Mouse (Mus musculus) midbrain, embryonic 16.5 days (tissue): Measurements from ENCODE around the gene Zfp804a. TPM values are rescaled to one million over a fixed set of nuclear protein-coding genes. Genes with fewer than 3 reads are reported as not detected.

Source experiments
- ATAC-seq: fragments of 200-750 bp; cut with Nextera tagmentation; 2 replicates; pipeline ENCODE4 v1.8.0; 2017; ENCODE audit warnings: moderate TSS enrichment
- H3K27ac ChIP-seq: fragments of 300-500 bp; sonication (generic); 2 replicates; pipeline ENCODE4 v1.5.1; 2014; ENCODE audit warnings: mild to moderate bottlenecking, low read length, mixed read lengths
- H3K27me3 ChIP-seq: fragments of 300-500 bp; sonication (generic); 2 replicates; pipeline ENCODE4 v1.6.1; 2014; ENCODE audit warnings: low read depth, low read length, mixed read lengths; ENCODE audit not compliant: control insufficient read depth, insufficient read depth
- H3K36me3 ChIP-seq: fragments of 300-500 bp; sonication (generic); 2 replicates; pipeline ENCODE4 v1.6.1; 2014; ENCODE audit warnings: mild to moderate bottlenecking, low read length, moderate library complexity, mixed read lengths; ENCODE audit not compliant: control insufficient read depth, insufficient read depth
- H3K4me1 ChIP-seq: fragments of 300-500 bp; sonication (generic); 2 replicates; pipeline ENCODE4 v1.6.1; 2014; ENCODE audit warnings: mild to moderate bottlenecking, low read length, mixed read lengths; ENCODE audit not compliant: control insufficient read depth, insufficient read depth
- H3K4me2 ChIP-seq: fragments of 300-500 bp; sonication (generic); 2 replicates; pipeline ENCODE4 v1.6.1; 2014; ENCODE audit warnings: mild to moderate bottlenecking, low read length, mixed read lengths
- H3K4me3 ChIP-seq: fragments of 300-500 bp; sonication (generic); 2 replicates; pipeline ENCODE4 v1.5.1; 2014; ENCODE audit warnings: low read depth, mild to moderate bottlenecking, low read length, moderate library complexity, mixed read lengths
- H3K9ac ChIP-seq: fragments of 300-500 bp; sonication (generic); 2 replicates; pipeline ENCODE4 v1.6.1; 2014; ENCODE audit warnings: low read depth, low read length, mixed read lengths
- H3K9me3 ChIP-seq: fragments of 300-500 bp; sonication (generic); replicated peaks from 2 replicates; pipeline ENCODE4 v1.6.1; 2014; ENCODE audit warnings: mild to moderate bottlenecking, low read length, mixed read lengths; ENCODE audit not compliant: control insufficient read depth, poor library complexity, severe bottlenecking
- WGBS: fragments of 180-500 bp; shearing (Covaris S2); extraction: QIAGEN DNeasy Blood & Tissue Kit; methylation state at CpG from one replicate; pipeline ENCODE4 v1.1.7; 2014; 5-methylcytosine and 5-hydroxymethylcytosine counted together
- polyA plus RNA-seq: library from polyadenylated mRNA; unstranded; fragments of >200 nt; fragmentation: Nextera tagmentation; extraction: Ambion mirVana; gene quantifications from 2 replicates; pipeline ENCODE4 v1.2.1, GENCODE M21; 2015

Gene Zfp804a
- polyA plus RNA-seq = 7.9 and 9.0 TPM in 2 replicates

- ATAC-seq = peak; percentile 96
Measured at GRCm38 (mm10) chr2:82053185-82053891, at the start of gene Zfp804a. TSS of gene Zfp804a (plus strand) at chr2:82053222.

GRCm38 (mm10) chr2:82051635-82052034 is 1.4 kb upstream of the Zfp804a start:
- Histone ChIP-seq H3K9me3 (no peaks in the 10 kb centered on the region), H3K4me2 (peak overlapping the region; percentile 83), H3K9ac (no peak overlapping the region), H3K4me3 (peak overlapping the region; percentile 89; the same call in 1 of the 2 replicates), H3K4me1 (peaks cover 13% of the 10 kb centered on the region), H3K27me3 (no peaks in the 10 kb centered on the region), H3K27ac (no peak overlapping the region), H3K36me3 (no peaks in the 10 kb centered on the region)
- 67% methylated on average over 4 of the region's 4 CpGs for WGBS
- no peak for ATAC-seq

More at GRCm38 (mm10) chr2:82053185-82053891, at the start of gene Zfp804a:
- Histone ChIP-seq H3K36me3 (no peaks in the 10 kb centered on the region), H3K27me3 (no peaks in the 10 kb centered on the region), H3K27ac (peak within 1 kb of the TSS; percentile 97), H3K4me2 (peak within 1 kb of the TSS; percentile 83), H3K9ac (peak within 1 kb of the TSS; percentile 93), H3K4me3 (peak within 1 kb of the TSS; percentile 89), H3K9me3 (no peaks in the 10 kb centered on the region), H3K4me1 (peaks cover 13% of the 10 kb centered on the region)
- 1% methylated on average over 64 of the region's 82 CpGs for WGBS

- ATAC-seq = peak; percentile 81
- H3K27me3 ChIP-seq = no peaks in the 10 kb centered on the region
- peaks cover 13% of the 10 kb centered on the region for H3K4me1 ChIP-seq
- peak overlapping the region; percentile 89 for H3K4me3 ChIP-seq
- no peaks in the 10 kb centered on the region for H3K36me3 ChIP-seq
- WGBS = 2% methylated on average over 33 of the region's 34 CpGs
- peak overlapping the region; percentile 97 for H3K27ac ChIP-seq
- peak overlapping the region; percentile 93 for H3K9ac ChIP-seq
- no peaks in the 10 kb centered on the region for H3K9me3 ChIP-seq
- H3K4me2 ChIP-seq = peak overlapping the region; percentile 83
Measured at GRCm38 (mm10) chr2:82052338-82053184, 461 bp upstream of the Zfp804a start.

- H3K4me2 ChIP-seq = peak overlapping the region; percentile 83
- WGBS = 57% methylated on average over 4 of the region's 4 CpGs
- no peak for ATAC-seq
- peaks cover 13% of the 10 kb centered on the region for H3K4me1 ChIP-seq
- H3K9me3 ChIP-seq = no peaks in the 10 kb centered on the region
- H3K36me3 ChIP-seq = no peaks in the 10 kb centered on the region
- H3K27ac ChIP-seq = peak overlapping the region; percentile 97; the same call in 1 of the 2 replicates
- peak overlapping the region; percentile 93 for H3K9ac ChIP-seq
- H3K4me3 ChIP-seq = peak overlapping the region; percentile 89
- H3K27me3 ChIP-seq = no peaks in the 10 kb centered on the region
Measured at GRCm38 (mm10) chr2:82054446-82054845, 1.4 kb downstream of the Zfp804a start.

GRCm38 (mm10) chr2:82064671-82065070 is 11.6 kb downstream of the Zfp804a start:
- Histone ChIP-seq H3K36me3 (no peaks in the 10 kb centered on the region), H3K9me3 (no peaks in the 10 kb centered on the region), H3K4me1 (no peaks in the 10 kb centered on the region), H3K27me3 (no peaks in the 10 kb centered on the region), H3K4me3 (no peak overlapping the region), H3K27ac (no peak overlapping the region), H3K4me2 (no peak overlapping the region), H3K9ac (no peak overlapping the region)
- WGBS = 40% methylated on average over 5 of the region's 5 CpGs
- ATAC-seq = no peak

- H3K9me3 ChIP-seq = no peaks in the 10 kb centered on the region
- 100% methylated on average over 1 of the region's 1 CpGs for WGBS
- no peak overlapping the region for H3K4me3 ChIP-seq
- no peak for ATAC-seq
- no peaks in the 10 kb centered on the region for H3K4me1 ChIP-seq
- H3K36me3 ChIP-seq = no peaks in the 10 kb centered on the region
- no peak overlapping the region for H3K27ac ChIP-seq
- H3K27me3 ChIP-seq = no peaks in the 10 kb centered on the region
- H3K9ac ChIP-seq = no peak overlapping the region
- no peak overlapping the region for H3K4me2 ChIP-seq
Measured at GRCm38 (mm10) chr2:82067912-82068311, 14.9 kb downstream of the Zfp804a start.

GRCm38 (mm10) chr2:82069172-82069571 is 16.1 kb downstream of the Zfp804a start:
- no peak overlapping the region for H3K4me2 ChIP-seq
- H3K27me3 ChIP-seq = no peaks in the 10 kb centered on the region
- H3K4me3 ChIP-seq = no peak overlapping the region
- ATAC-seq = no peak
- no peaks in the 10 kb centered on the region for H3K4me1 ChIP-seq
- no peaks in the 10 kb centered on the region for H3K9me3 ChIP-seq
- H3K27ac ChIP-seq = no peak overlapping the region
- no peaks in the 10 kb centered on the region for H3K36me3 ChIP-seq
- no peak overlapping the region for H3K9ac ChIP-seq
- WGBS = 47% methylated on average over 1 of the region's 1 CpGs

- Histone ChIP-seq H3K4me2 (no peak overlapping the region), H3K9me3 (no peaks in the 10 kb centered on the region), H3K27me3 (no peaks in the 10 kb centered on the region), H3K27ac (no peak overlapping the region), H3K4me3 (no peak overlapping the region), H3K36me3 (no peaks in the 10 kb centered on the region), H3K9ac (no peak overlapping the region), H3K4me1 (no peaks in the 10 kb centered on the region)
- no peak for ATAC-seq
- WGBS = 94% methylated on average over 3 of the region's 3 CpGs
Measured at GRCm38 (mm10) chr2:82076883-82077282, 23.9 kb downstream of the Zfp804a start.
